Mouse (Mus musculus): ENCODE measurements at regions not wholly inside any gene's neighbourhood (a gene's known extent, or its start where the extent isn't known, plus 50 kb on each side); places are given as distances from the start of the nearest gene placed in this dataset. TPM values are rescaled to one million over a fixed set of nuclear protein-coding genes. Genes with fewer than 3 reads are reported as not detected.

- WGBS: 38% methylated on average over 12 of the region's 12 CpGs
- Histone ChIP-seq H3K9me3 (no peaks in the 10 kb centered on the region), H3K36me3 (no peaks in the 10 kb centered on the region), H3K4me3 (no peak overlapping the region), H3K4me1 (peaks cover 33% of the 10 kb centered on the region), H3K4me2 (peak overlapping the region; percentile 24), H3K27me3 (replicated peaks) (no peaks in the 10 kb centered on the region), H3K27ac (replicated peaks) (peak overlapping the region; percentile 51), H3K9ac (peak overlapping the region; percentile 3; the same call in 1 of the 2 replicates)
- no peak for ATAC-seq (ENCODE audit: extremely low read depth, insufficient number of reproducible peaks, low FRiP score, low TSS enrichment)
Measured at GRCm38 (mm10) chr5:141138771-141139360, 102.4 kb upstream of the Sdk1 start.

- Histone ChIP-seq H3K9me3 (no peaks in the 10 kb centered on the region), H3K9ac (0 out of 2 replicates have a peak overlapping the region, but pooled peaks have one; percentile 3), H3K36me3 (no peaks in the 10 kb centered on the region), H3K27ac (replicated peaks) (peak overlapping the region; percentile 51; the same call in 1 of the 2 replicates), H3K27me3 (replicated peaks) (no peaks in the 10 kb centered on the region), H3K4me3 (no peak overlapping the region), H3K4me2 (peak overlapping the region; percentile 24), H3K4me1 (peaks cover 33% of the 10 kb centered on the region)
- no peak for ATAC-seq (ENCODE audit: extremely low read depth, insufficient number of reproducible peaks, low FRiP score, low TSS enrichment)
- 50% methylated on average over 14 of the region's 14 CpGs for WGBS
Measured at GRCm38 (mm10) chr5:141139361-141139912, 101.9 kb upstream of the Sdk1 start.

DNA sequence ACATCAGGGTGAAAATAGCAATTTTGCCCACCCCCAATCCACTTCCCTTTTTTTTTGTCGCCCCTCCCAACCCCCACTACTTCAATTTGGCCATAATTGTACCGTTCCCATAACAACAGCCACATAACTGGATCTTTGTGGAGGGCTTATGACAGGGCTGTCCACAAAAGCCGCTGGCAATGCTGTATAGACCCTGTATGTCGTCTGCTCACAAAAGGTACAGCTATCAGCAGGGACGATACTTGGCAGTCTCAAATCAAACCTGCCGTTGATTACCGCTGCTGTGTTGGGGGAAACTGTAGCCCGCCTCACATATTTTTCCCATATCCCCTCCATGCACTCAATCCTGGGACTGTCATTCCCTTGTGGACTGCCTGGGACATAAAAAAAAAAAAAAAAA lies 80.9 kb upstream of the Sdk1 start:
- H3K27me3 ChIP-seq (replicated peaks): peaks cover 4% of the 10 kb centered on the region; the same call in 1 of the 2 replicates
- no peak overlapping the region for H3K4me3 ChIP-seq
- no peaks in the 10 kb centered on the region for H3K9me3 ChIP-seq
- H3K4me2 ChIP-seq: no peak overlapping the region
- WGBS: 60% methylated on average over 8 of the region's 8 CpGs
- H3K9ac ChIP-seq: no peak overlapping the region
- no peak overlapping the region for H3K27ac ChIP-seq (replicated peaks)
- no peaks in the 10 kb centered on the region for H3K36me3 ChIP-seq
- no peak for ATAC-seq (ENCODE audit: extremely low read depth, insufficient number of reproducible peaks, low FRiP score, low TSS enrichment)
- H3K4me1 ChIP-seq: no peaks in the 10 kb centered on the region

- ATAC-seq (ENCODE audit: extremely low read depth, insufficient number of reproducible peaks, low FRiP score, low TSS enrichment): no peak
- Histone ChIP-seq H3K9ac (no peak overlapping the region), H3K27me3 (replicated peaks) (peaks cover 4% of the 10 kb centered on the region; the same call in 1 of the 2 replicates), H3K27ac (replicated peaks) (no peak overlapping the region), H3K36me3 (no peaks in the 10 kb centered on the region), H3K4me3 (no peak overlapping the region), H3K4me1 (no peaks in the 10 kb centered on the region), H3K9me3 (no peaks in the 10 kb centered on the region), H3K4me2 (no peak overlapping the region)
- 78% methylated on average over 5 of the region's 5 CpGs for WGBS
Measured at GRCm38 (mm10) chr5:141160956-141161355, 80.3 kb upstream of the Sdk1 start.

GRCm38 (mm10) chr5:141182442-141182841 lies 58.8 kb upstream of the Sdk1 start:
- Histone ChIP-seq H3K4me1 (no peaks in the 10 kb centered on the region), H3K4me2 (no peak overlapping the region), H3K36me3 (no peaks in the 10 kb centered on the region), H3K9me3 (no peaks in the 10 kb centered on the region; the same call in 1 of the 2 replicates), H3K4me3 (no peak overlapping the region), H3K9ac (no peak overlapping the region), H3K27ac (replicated peaks) (no peak overlapping the region), H3K27me3 (replicated peaks) (no peaks in the 10 kb centered on the region)
- 61% methylated on average over 6 of the region's 6 CpGs for WGBS
- ATAC-seq (ENCODE audit: extremely low read depth, insufficient number of reproducible peaks, low FRiP score, low TSS enrichment): no peak

GRCm38 (mm10) chr5:141189033-141189432 lies 52.3 kb upstream of the Sdk1 start:
- no peak overlapping the region for H3K4me2 ChIP-seq
- no peaks in the 10 kb centered on the region for H3K9me3 ChIP-seq
- no peak for ATAC-seq (ENCODE audit: extremely low read depth, insufficient number of reproducible peaks, low FRiP score, low TSS enrichment)
- H3K4me3 ChIP-seq: no peak overlapping the region
- H3K27me3 ChIP-seq (replicated peaks): no peaks in the 10 kb centered on the region
- H3K36me3 ChIP-seq: no peaks in the 10 kb centered on the region
- 56% methylated on average over 2 of the region's 2 CpGs for WGBS
- H3K27ac ChIP-seq (replicated peaks): no peak overlapping the region
- no peak overlapping the region for H3K9ac ChIP-seq
- no peaks in the 10 kb centered on the region for H3K4me1 ChIP-seq

Small RNA genes in the stretch of these regions (microRNA-seq; reads per million reads assigned to microRNA genes)
- not detected for gene Gm26113
